Mouse (Mus musculus): Measurements from ENCODE around the gene Tenm2.

- TF ChIP-seq CTCF (conservative IDR thresholded peaks at IDR 0.05; ENCODE audit: insufficient read depth, insufficient read length, low read depth, low read length) (no peak), POLR2A (IDR thresholded peaks at IDR 0.05; ENCODE audit: low read depth, low read length) (no peak)
Observed at GRCm38 (mm10) chr11:37011900-37012299, 223.9 kb downstream of the Tenm2 start.

Measured in kidney, adult 2 months (tissue).